Mouse (Mus musculus): Measurements from ENCODE around the gene Pheta1. TPM values are rescaled to one million over a fixed set of nuclear protein-coding genes. Genes with fewer than 3 reads are reported as not detected.

Pheta1 gene
- total and polyA plus RNA-seq, 3 experiments: 8.1 to 8.8 TPM; not detected in 1

GRCm38 (mm10) chr5:121845361-121845760 is 3.4 kb upstream of the Pheta1 start:
- peaks cover 3% of the 10 kb centered on the region; the same call in 1 of the 2 replicates for H3K79me2 ChIP-seq (ENCODE audit: control insufficient read depth, insufficient read depth, low read length, poor library complexity)
- no peaks in the 10 kb centered on the region for H3K27me3 ChIP-seq (ENCODE audit: control insufficient read depth in 1 of 2, insufficient read depth in 2 of 2, low read length in 2 of 2)
- no peak overlapping the region for H3K27ac ChIP-seq (ENCODE audit: control insufficient read depth, low read depth, low read length)
- peaks cover 0 to 4% of the 10 kb centered on the region in 2 experiments; a peak in 1 of 4 replicates for H3K36me3 ChIP-seq (ENCODE audit: control insufficient read depth in 1 of 2, insufficient read depth in 2 of 2, low read length in 2 of 2)
- H3K9ac ChIP-seq (ENCODE audit: control insufficient read depth, low read depth, low read length, poor library complexity, severe bottlenecking): no peak overlapping the region
- H3K4me3 ChIP-seq (ENCODE audit: control insufficient read depth in 1 of 2, insufficient read depth in 1 of 2, low read depth in 2 of 2, low read length in 2 of 2): no peak overlapping the region
- no peak for TF ChIP-seq E2F4 (IDR thresholded peaks at IDR 0.05; ENCODE audit: borderline replicate concordance, low read depth, low read length)
- TF ChIP-seq TBP (IDR thresholded peaks at IDR 0.05; ENCODE audit: low read depth, low read length): no peak
- no peak for TF ChIP-seq MAX (IDR thresholded peaks at IDR 0.05; ENCODE audit: low read length)
- no peak for TF ChIP-seq USF2 (IDR thresholded peaks at IDR 0.05; ENCODE audit: borderline replicate concordance in 1 of 2, insufficient read depth in 1 of 2, low read depth in 1 of 2, low read length in 2 of 2)
- TF ChIP-seq CHD2 (IDR thresholded peaks at IDR 0.05; ENCODE audit: low read length): no peak
- no peak for TF ChIP-seq MYB (IDR thresholded peaks at IDR 0.05; ENCODE audit: low read depth, low read length)
- no peak for TF ChIP-seq SMC3 (IDR thresholded peaks at IDR 0.05; ENCODE audit: low read depth, low read length)
- TF ChIP-seq TAL1 (IDR thresholded peaks at IDR 0.05; ENCODE audit: low read length): no peak
- TF ChIP-seq USF1 (IDR thresholded peaks at IDR 0.05; ENCODE audit: low read depth, low read length): no peak
- TF ChIP-seq ZKSCAN1 (IDR thresholded peaks at IDR 0.05; ENCODE audit: low read depth, low read length): no peak
- TF ChIP-seq HCFC1 (IDR thresholded peaks at IDR 0.05; ENCODE audit: low read depth, low read length): no peak
- no peak for TF ChIP-seq ZC3H11A (IDR thresholded peaks at IDR 0.05; ENCODE audit: low read depth, low read length)
- TF ChIP-seq POLR2AphosphoS5 (IDR thresholded peaks at IDR 0.05; ENCODE audit: borderline replicate concordance, low read depth, low read length): no peak
- TF ChIP-seq GABPA (IDR thresholded peaks at IDR 0.05; ENCODE audit: low read depth, low read length): no peak
- no peak for TF ChIP-seq MYC (IDR thresholded peaks at IDR 0.05; ENCODE audit: low read depth, low read length)
- no peak for TF ChIP-seq POLR2A (IDR thresholded peaks at IDR 0.05; ENCODE audit: control insufficient read depth in 1 of 2, insufficient read depth in 1 of 2, low read depth in 1 of 2, low read length in 2 of 2, poor library complexity in 1 of 2)
- TF ChIP-seq POLR2AphosphoS2 (IDR thresholded peaks at IDR 0.05; ENCODE audit: low read length): no peak
- TF ChIP-seq BHLHE40 (IDR thresholded peaks at IDR 0.05; ENCODE audit: borderline replicate concordance, low read depth, low read length): no peak
- no peak for DNase-seq (ENCODE audit: low read depth, low spot score)
- H3K9me3 ChIP-seq (replicated peaks; ENCODE audit: insufficient read depth, low read length): no peaks in the 10 kb centered on the region
- H3K4me1 ChIP-seq (ENCODE audit: control insufficient read depth in 1 of 2, insufficient read depth in 2 of 2, low read length in 2 of 2): peaks cover 0 to 15% of the 10 kb centered on the region in 2 experiments; a peak in 2 of 4 replicates

GRCm38 (mm10) chr5:121846322-121846721 is 2.5 kb upstream of the Pheta1 start:
- H3K4me1 ChIP-seq (ENCODE audit: control insufficient read depth in 1 of 2, insufficient read depth in 2 of 2, low read length in 2 of 2): peaks cover 0 to 15% of the 10 kb centered on the region in 2 experiments; a peak in 2 of 4 replicates
- no peak overlapping the region for H3K9ac ChIP-seq (ENCODE audit: control insufficient read depth, low read depth, low read length, poor library complexity, severe bottlenecking)
- no peak overlapping the region for H3K27ac ChIP-seq (ENCODE audit: control insufficient read depth, low read depth, low read length)
- peaks cover 0 to 4% of the 10 kb centered on the region in 2 experiments; a peak in 1 of 4 replicates for H3K36me3 ChIP-seq (ENCODE audit: control insufficient read depth in 1 of 2, insufficient read depth in 2 of 2, low read length in 2 of 2)
- no peaks in the 10 kb centered on the region for H3K27me3 ChIP-seq (ENCODE audit: control insufficient read depth in 1 of 2, insufficient read depth in 2 of 2, low read length in 2 of 2)
- H3K79me2 ChIP-seq (ENCODE audit: control insufficient read depth, insufficient read depth, low read length, poor library complexity): peaks cover 3% of the 10 kb centered on the region
- H3K9me3 ChIP-seq (replicated peaks; ENCODE audit: insufficient read depth, low read length): no peaks in the 10 kb centered on the region
- H3K4me3 ChIP-seq (ENCODE audit: control insufficient read depth in 1 of 2, insufficient read depth in 1 of 2, low read depth in 2 of 2, low read length in 2 of 2): no peak overlapping the region
- TF ChIP-seq TBP (IDR thresholded peaks at IDR 0.05; ENCODE audit: low read depth, low read length) (no peak), NELFE (IDR thresholded peaks at IDR 0.05; ENCODE audit: low read depth, low read length) (no peak), CHD2 (IDR thresholded peaks at IDR 0.05; ENCODE audit: low read length) (no peak), HCFC1 (IDR thresholded peaks at IDR 0.05; ENCODE audit: low read depth, low read length) (no peak), CTCF (IDR thresholded peaks at IDR 0.05 in 2 of 3, conservative IDR thresholded peaks at IDR 0.05 in 1 of 3; ENCODE audit: control insufficient read depth in 1 of 3, insufficient read depth in 1 of 3, low read depth in 2 of 3, low read length in 3 of 3, poor library complexity in 1 of 3, severe bottlenecking in 1 of 3) (no peak), MAFK (IDR thresholded peaks at IDR 0.05; ENCODE audit: borderline replicate concordance, low read depth, low read length) (no peak), GATA1 (IDR thresholded peaks at IDR 0.05; ENCODE audit: low read depth, low read length) (no peak)
- DNase-seq (ENCODE audit: low read depth, low spot score): no peak
